Mouse (Mus musculus): ENCODE data around the gene Cela2a.

- TF ChIP-seq TAL1 (IDR thresholded peaks at IDR 0.05; ENCODE audit: low read length) = no peak
- TF ChIP-seq GATA1 (IDR thresholded peaks at IDR 0.05; ENCODE audit: low read length) = no peak
Observed at GRCm38 (mm10) chr4:141805886-141806285, 20.1 kb downstream of the Cela2a start.

Measured in erythroblast, embryonic 14.5 days (primary cell).